Mouse (Mus musculus) stomach, postnatal 0 days (tissue): ENCODE measurements around the gene Pnmt.

Source experiments
- CTCF ChIP-seq: IDR thresholded peaks from 2 replicates; pipeline ENCODE4 v1.5.1; 2016; ENCODE audit warnings: antibody characterized with exemption, low read depth, mild to moderate bottlenecking, moderate library complexity
- EP300 ChIP-seq: optimal IDR thresholded peaks from 2 replicates; pipeline ENCODE3; 2016; ENCODE audit warnings: antibody characterized with exemption

- TF ChIP-seq CTCF (no peak), EP300 (no peak)
These were observed 31.8 kb upstream of the Pnmt start for GRCm38 (mm10) chr11:98354445-98354844.
